Mouse (Mus musculus) neural tube, embryonic 14.5 days (tissue): ENCODE measurements around the gene Dgki. TPM values are rescaled to one million over a fixed set of nuclear protein-coding genes. Genes with fewer than 3 reads are reported as not detected.

Source experiments
- ATAC-seq: fragments of 200-750 bp; cut with Nextera tagmentation; 2 replicates; pipeline ENCODE4 v1.8.0; 2017; ENCODE audit warnings: low read depth, mild to moderate bottlenecking, moderate TSS enrichment, moderate library complexity
- H3K27ac ChIP-seq: fragments of 300-500 bp; sonication (generic); 2 replicates; pipeline ENCODE4 v1.5.1; 2014; ENCODE audit warnings: low read depth, mild to moderate bottlenecking, control low read depth, low read length, moderate library complexity, mixed read lengths
- H3K27me3 ChIP-seq: fragments of 300-500 bp; sonication (generic); 2 replicates; pipeline ENCODE4 v1.6.1; 2014; ENCODE audit warnings: low read length; ENCODE audit not compliant: control insufficient read depth, insufficient read depth
- H3K36me3 ChIP-seq: fragments of 300-500 bp; sonication (generic); 2 replicates; pipeline ENCODE4 v1.6.1; 2014; ENCODE audit warnings: low read length, mixed read lengths; ENCODE audit not compliant: control insufficient read depth, insufficient read depth
- H3K4me1 ChIP-seq: fragments of 300-500 bp; sonication (generic); 2 replicates; pipeline ENCODE4 v1.6.1; 2014; ENCODE audit warnings: low read length; ENCODE audit not compliant: control insufficient read depth, insufficient read depth
- H3K4me2 ChIP-seq: fragments of 300-500 bp; sonication (generic); 2 replicates; pipeline ENCODE4 v1.6.1; 2014; ENCODE audit warnings: mild to moderate bottlenecking, low read depth, low read length, control low read depth
- H3K4me3 ChIP-seq: fragments of 300-500 bp; sonication (generic); 2 replicates; pipeline ENCODE4 v1.5.1; 2014; ENCODE audit warnings: low read depth, low read length, control low read depth, mixed read lengths
- H3K9ac ChIP-seq: fragments of 300-500 bp; sonication (generic); replicated peaks from 2 replicates; pipeline ENCODE4 v1.6.1; 2014; ENCODE audit warnings: low read depth, mild to moderate bottlenecking, control low read depth, low read length, mixed read lengths
- H3K9me3 ChIP-seq: fragments of 300-500 bp; sonication (generic); 2 replicates; pipeline ENCODE4 v1.6.1; 2016; ENCODE audit warnings: low read length; ENCODE audit not compliant: control insufficient read depth
- WGBS: fragments of 180-500 bp; shearing (Covaris S2); extraction: QIAGEN DNeasy Blood & Tissue Kit; methylation state at CpG from one replicate; pipeline ENCODE4 v1.1.7; 2014; 5-methylcytosine and 5-hydroxymethylcytosine counted together
- polyA plus RNA-seq: library from polyadenylated mRNA; unstranded; fragments of >200 nt; fragmentation: Nextera tagmentation; extraction: Ambion mirVana; gene quantifications from 2 replicates; pipeline ENCODE4 v1.2.1, GENCODE M21; 2014

Dgki gene
- polyA plus RNA-seq, 1 experiment from 2014 or later: 10.5 TPM

GRCm38 (mm10) chr6:36891820-36892219, 408.2 kb downstream of the Dgki start:
- no peak overlapping the region for H3K4me2 ChIP-seq
- H3K27ac ChIP-seq: peak overlapping the region; percentile 44; the same call in 1 of the 2 replicates
- no peaks in the 10 kb centered on the region for H3K9me3 ChIP-seq
- no peak overlapping the region for H3K9ac ChIP-seq
- peaks cover 6% of the 10 kb centered on the region for H3K4me1 ChIP-seq
- ATAC-seq: no peak
- H3K27me3 ChIP-seq: no peaks in the 10 kb centered on the region
- WGBS: 70% methylated on average over 5 of the region's 5 CpGs
- H3K36me3 ChIP-seq: no peaks in the 10 kb centered on the region
- H3K4me3 ChIP-seq: no peak overlapping the region

GRCm38 (mm10) chr6:36890776-36891175, 409.2 kb downstream of the Dgki start:
- Histone ChIP-seq H3K27me3 (no peaks in the 10 kb centered on the region), H3K4me3 (no peak overlapping the region), H3K9me3 (no peaks in the 10 kb centered on the region), H3K27ac (no peak overlapping the region), H3K4me2 (no peak overlapping the region), H3K9ac (no peak overlapping the region), H3K4me1 (peaks cover 6% of the 10 kb centered on the region), H3K36me3 (no peaks in the 10 kb centered on the region)
- ATAC-seq: no peak
- 33% methylated on average over 2 of the region's 2 CpGs for WGBS

GRCm38 (mm10) chr6:36890296-36890695, 409.7 kb downstream of the Dgki start:
- Histone ChIP-seq H3K4me2 (no peak overlapping the region), H3K27me3 (no peaks in the 10 kb centered on the region), H3K27ac (0 out of 2 replicates have a peak overlapping the region, but pooled peaks have one; percentile 30), H3K36me3 (no peaks in the 10 kb centered on the region), H3K9ac (no peak overlapping the region), H3K4me1 (peaks cover 6% of the 10 kb centered on the region), H3K4me3 (no peak overlapping the region), H3K9me3 (no peaks in the 10 kb centered on the region)
- peak; percentile 75; the same call in 1 of the 2 replicates for ATAC-seq
- WGBS: 10% methylated on average over 5 of the region's 5 CpGs

- no peaks in the 10 kb centered on the region for H3K27me3 ChIP-seq
- H3K9me3 ChIP-seq: no peaks in the 10 kb centered on the region
- peaks cover 10% of the 10 kb centered on the region; the same call in 1 of the 2 replicates for H3K4me1 ChIP-seq
- no peak overlapping the region for H3K9ac ChIP-seq
- H3K4me3 ChIP-seq: no peak overlapping the region
- no peaks in the 10 kb centered on the region for H3K36me3 ChIP-seq
- WGBS: 29% methylated on average over 4 of the region's 4 CpGs
- H3K4me2 ChIP-seq: no peak overlapping the region
- peak overlapping the region; percentile 52 for H3K27ac ChIP-seq
- peak; percentile 58; the same call in 1 of the 2 replicates for ATAC-seq
Measured at GRCm38 (mm10) chr6:36881309-36881708, 418.7 kb downstream of the Dgki start.

- H3K4me1 ChIP-seq: peaks cover 10% of the 10 kb centered on the region; the same call in 1 of the 2 replicates
- no peaks in the 10 kb centered on the region for H3K9me3 ChIP-seq
- no peaks in the 10 kb centered on the region for H3K27me3 ChIP-seq
- peak; percentile 81 for ATAC-seq
- H3K27ac ChIP-seq: peak overlapping the region; percentile 52; the same call in 1 of the 2 replicates
- H3K36me3 ChIP-seq: no peaks in the 10 kb centered on the region
- WGBS: 17% methylated on average over 7 of the region's 7 CpGs
- H3K4me3 ChIP-seq: no peak overlapping the region
- H3K9ac ChIP-seq: no peak overlapping the region
- no peak overlapping the region for H3K4me2 ChIP-seq
Measured at GRCm38 (mm10) chr6:36880643-36881263, 419.2 kb downstream of the Dgki start.

- H3K27me3 ChIP-seq: no peaks in the 10 kb centered on the region
- no peak overlapping the region for H3K9ac ChIP-seq
- no peak overlapping the region for H3K4me3 ChIP-seq
- no peaks in the 10 kb centered on the region for H3K36me3 ChIP-seq
- no peak for ATAC-seq
- peaks cover 10% of the 10 kb centered on the region; the same call in 1 of the 2 replicates for H3K4me1 ChIP-seq
- whole genome bisulfite sequencing: 26% methylated on average over 4 of the region's 4 CpGs
- H3K9me3 ChIP-seq: no peaks in the 10 kb centered on the region
- H3K27ac ChIP-seq: no peak overlapping the region
- no peak overlapping the region for H3K4me2 ChIP-seq
Measured at GRCm38 (mm10) chr6:36877399-36877798, 422.6 kb downstream of the Dgki start.

GRCm38 (mm10) chr6:36876426-36876825, 423.6 kb downstream of the Dgki start:
- H3K27me3 ChIP-seq: no peaks in the 10 kb centered on the region
- H3K27ac ChIP-seq: no peak overlapping the region
- no peaks in the 10 kb centered on the region for H3K9me3 ChIP-seq
- no peaks in the 10 kb centered on the region for H3K36me3 ChIP-seq
- H3K4me2 ChIP-seq: no peak overlapping the region
- no peak overlapping the region for H3K4me3 ChIP-seq
- peaks cover 9% of the 10 kb centered on the region; the same call in 1 of the 2 replicates for H3K4me1 ChIP-seq
- 53% methylated on average over 4 of the region's 4 CpGs for WGBS
- ATAC-seq: no peak
- no peak overlapping the region for H3K9ac ChIP-seq

- no peak overlapping the region for H3K27ac ChIP-seq
- 31% methylated on average over 5 of the region's 5 CpGs for WGBS
- H3K27me3 ChIP-seq: no peaks in the 10 kb centered on the region
- no peaks in the 10 kb centered on the region for H3K36me3 ChIP-seq
- no peak for ATAC-seq
- no peak overlapping the region for H3K4me2 ChIP-seq
- H3K4me1 ChIP-seq: peaks cover 4% of the 10 kb centered on the region; the same call in 1 of the 2 replicates
- no peak overlapping the region for H3K9ac ChIP-seq
- H3K9me3 ChIP-seq: no peaks in the 10 kb centered on the region
- no peak overlapping the region for H3K4me3 ChIP-seq
Measured at GRCm38 (mm10) chr6:36875926-36876325, 424.1 kb downstream of the Dgki start.

- no peak overlapping the region for H3K4me2 ChIP-seq
- ATAC-seq: no peak
- 88% methylated on average over 3 of the region's 3 CpGs for WGBS
- no peaks in the 10 kb centered on the region for H3K27me3 ChIP-seq
- H3K4me1 ChIP-seq: peaks cover 3% of the 10 kb centered on the region; the same call in 1 of the 2 replicates
- H3K9me3 ChIP-seq: no peaks in the 10 kb centered on the region
- H3K9ac ChIP-seq: no peak overlapping the region
- H3K27ac ChIP-seq: no peak overlapping the region
- H3K4me3 ChIP-seq: no peak overlapping the region
- no peaks in the 10 kb centered on the region for H3K36me3 ChIP-seq
Measured at GRCm38 (mm10) chr6:36872876-36873275, 427.1 kb downstream of the Dgki start.
